8 mouse cellular contexts compared by ENCODE assay signal in genomic region chr7:116504818-116505170, GRCm38 (mm10). TPM values are rescaled to one million over a fixed set of nuclear protein-coding genes. Genes with fewer than 3 reads are reported as not detected.
DNase-seq lines count a peak whose midpoint lies in the region; ATAC-seq and TF ChIP-seq lines count a peak whose summit lies in the region.

No protein-coding gene starts in this region.

- H3K9ac ChIP-seq in lung, embryonic 16.5 days (ENCODE audit: low read length) = peak overlapping the region; percentile 77
- H3K9ac ChIP-seq in limb, embryonic 14.5 days (ENCODE audit: low read depth, low read length, severe bottlenecking) = peak overlapping the region; percentile 74

- peak overlapping the region; percentile 94 for H3K4me2 ChIP-seq in lung, embryonic 16.5 days (ENCODE audit: low read depth, low read length)
- H3K4me2 ChIP-seq in limb, embryonic 14.5 days (replicated peaks; ENCODE audit: low read depth, low read length, severe bottlenecking) = peak overlapping the region; percentile 76

- DNase-seq in lung, postnatal 14 days = no peak
- no peak for DNase-seq in limb, embryonic 14.5 days (ENCODE audit: low spot score)
- peak; percentile 64 for DNase-seq in splenic B cell, adult 2 months (ENCODE audit: low read depth, low spot score)
- no peak for DNase-seq in layer of hippocampus, adult 18-20 months (ENCODE audit: low spot score in 2 of 2)
- DNase-seq in spleen, postnatal 4 days (ENCODE audit: low spot score in 2 of 2) = no peak
- no peak for DNase-seq in lung, postnatal 4 days

- no peak for TF ChIP-seq POLR2A in embryonic fibroblast, embryonic 13.5 days (IDR thresholded peaks at IDR 0.05; ENCODE audit: low read depth, low read length)
- no peak for TF ChIP-seq POLR2A in limb, embryonic 14.5 days (IDR thresholded peaks at IDR 0.05; ENCODE audit: borderline replicate concordance, extremely low read depth, insufficient read depth, insufficient read length)

- no peak for ATAC-seq in lung, embryonic 16.5 days (ENCODE audit: low read depth)
- no peak for ATAC-seq in limb, embryonic 14.5 days (ENCODE audit: low FRiP score, low read depth)

- H3K4me3 ChIP-seq in lung, embryonic 16.5 days (ENCODE audit: low read length) = peak overlapping the region; percentile 67
- peak overlapping the region; percentile 78 for H3K4me3 ChIP-seq in embryonic fibroblast, embryonic 13.5 days (ENCODE audit: insufficient read depth, low read length)
- H3K4me3 ChIP-seq in limb, embryonic 14.5 days (replicated peaks; ENCODE audit: low read length) = peak overlapping the region; percentile 69

- H3K4me1 ChIP-seq in lung, embryonic 16.5 days (replicated peaks; ENCODE audit: control insufficient read depth, insufficient read depth, low read length) = peaks cover 6% of the 10 kb centered on the region
- H3K4me1 ChIP-seq in embryonic fibroblast, embryonic 13.5 days (ENCODE audit: control insufficient read depth, insufficient read depth, low read length) = no peaks in the 10 kb centered on the region
- H3K4me1 ChIP-seq in limb, embryonic 14.5 days (ENCODE audit: control insufficient read depth, insufficient read depth, low read length) = no peaks in the 10 kb centered on the region

- H3K9me3 ChIP-seq in lung, embryonic 16.5 days (ENCODE audit: control insufficient read depth, low read length) = no peaks in the 10 kb centered on the region
- no peaks in the 10 kb centered on the region for H3K9me3 ChIP-seq in limb, embryonic 14.5 days (ENCODE audit: control insufficient read depth, low read length)

- no peaks in the 10 kb centered on the region for H3K27me3 ChIP-seq in lung, embryonic 16.5 days (ENCODE audit: control insufficient read depth, insufficient read depth, low read depth, low read length)
- no peaks in the 10 kb centered on the region for H3K27me3 ChIP-seq in limb, embryonic 14.5 days (ENCODE audit: control insufficient read depth, insufficient read depth, low read length)
- no peaks in the 10 kb centered on the region for H3K27me3 ChIP-seq in splenic B cell, adult 2 months (ENCODE audit: control insufficient read depth, insufficient read depth, low read length, poor library complexity, severe bottlenecking)

- no peak overlapping the region for H3K27ac ChIP-seq in lung, embryonic 16.5 days (ENCODE audit: low read length)
- no peak overlapping the region for H3K27ac ChIP-seq in embryonic fibroblast, embryonic 13.5 days (ENCODE audit: insufficient read depth, low read length)
- H3K27ac ChIP-seq in limb, embryonic 14.5 days (replicated peaks; ENCODE audit: low read depth, low read length) = no peak overlapping the region

- WGBS in lung, embryonic 16.5 days = 1% methylated on average over 6 of the region's 6 CpGs
- 5% methylated on average over 6 of the region's 6 CpGs for WGBS in limb, embryonic 14.5 days

- H3K36me3 ChIP-seq in lung, embryonic 16.5 days (ENCODE audit: control insufficient read depth, insufficient read depth, low read length) = no peaks in the 10 kb centered on the region
- H3K36me3 ChIP-seq in limb, embryonic 14.5 days (ENCODE audit: control insufficient read depth, insufficient read depth, low read length) = peaks cover 4% of the 10 kb centered on the region
- H3K36me3 ChIP-seq in splenic B cell, adult 2 months (ENCODE audit: control insufficient read depth, insufficient read depth, low read length, poor library complexity, severe bottlenecking) = 0 out of 2 replicates have a peak, but pooled peaks cover 2% of the 10 kb centered on the region

- no peak for TF ChIP-seq CTCF in embryonic fibroblast, embryonic 13.5 days (IDR thresholded peaks at IDR 0.05; ENCODE audit: borderline replicate concordance, insufficient read depth, low read length)

RNA-seq across cellular contexts. Expression of gene Nucb2, which starts 0.6 kb away (rescaled TPM):
- polyA plus RNA-seq in lung, embryonic 16.5 days (2015; fragmentation: Nextera tagmentation; extraction: Ambion mirVana) = 23.3 and 24.2 TPM in 2 replicates
- polyA plus RNA-seq in embryonic fibroblast, embryonic 13.5 days (2011; ENCODE audit: insufficient read length, low read depth, missing spikeins) = 39.8 and 44.0 TPM in 2 replicates
- polyA plus RNA-seq in limb, embryonic 14.5 days (2012; rRNA removed) = 10.8 and 21.5 TPM in 2 replicates
- polyA plus RNA-seq in limb, embryonic 14.5 days (2014; fragmentation: Nextera tagmentation; extraction: Ambion mirVana) = 27.5 and 29.7 TPM in 2 replicates
- 10 to 100 TPM; 19.1 to 20.1 TPM for total RNA-seq in layer of hippocampus, adult 18-20 months (2021)
